24 mouse cellular contexts compared by ENCODE assay signal in the genomic region with DNA sequence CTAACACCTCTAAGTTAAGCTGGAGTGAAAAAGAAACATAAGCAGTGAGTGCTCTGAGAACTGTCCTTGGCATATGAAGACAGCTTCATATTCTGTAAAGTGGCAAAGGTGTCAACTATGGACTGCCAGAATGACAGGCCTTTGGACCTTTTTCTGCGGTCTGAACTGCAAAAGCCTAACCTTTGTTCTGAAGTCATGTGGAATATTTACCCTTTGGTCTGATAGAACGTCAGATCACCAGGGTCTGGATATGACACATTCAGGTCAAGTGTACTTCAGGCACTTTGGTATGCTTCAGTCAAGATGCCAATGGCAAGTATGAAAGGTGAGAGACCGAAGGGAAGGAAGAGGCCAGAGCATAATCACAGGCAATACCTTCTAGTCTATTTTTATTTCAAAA.
DNase-seq lines count a peak whose midpoint lies in the region; ATAC-seq and TF ChIP-seq lines count a peak whose summit lies in the region.
"Had no signal": no experiment of that assay in that cellular context is flagged by ENCODE, and none has a peak within 500 bp of the region (broad histone marks: within the 10 kb centered on the region; RNA-seq: fewer than 3 reads in every experiment).

No protein-coding gene starts in this region.

- peaks cover 5% of the 10 kb centered on the region; the same call in 1 of the 2 replicates for H3K4me1 ChIP-seq in liver, adult 2 months (ENCODE audit: control insufficient read depth, insufficient read depth, low read length)
- no peaks in the 10 kb centered on the region for H3K4me1 ChIP-seq in liver, embryonic 12.5 days
- H3K4me1 ChIP-seq: embryonic facial prominence, embryonic 10.5 days; embryonic facial prominence, embryonic 12.5 days; forebrain, embryonic 13.5 days; forebrain, embryonic 15.5 days had no signal

- no peak overlapping the region for H3K4me2 ChIP-seq in liver, embryonic 12.5 days
- H3K4me2 ChIP-seq: embryonic facial prominence, embryonic 12.5 days; forebrain, embryonic 13.5 days; forebrain, embryonic 15.5 days had no signal

- TF ChIP-seq POLR2A in liver, adult 2 months (IDR thresholded peaks at IDR 0.05; ENCODE audit: extremely low read depth, insufficient read depth, low read length): no peak

- DNase-seq in kidney, adult 8-10 months: peak; percentile 0 to 11
- no peak for DNase-seq in kidney, adult 11 months
- peak; percentile 86 for DNase-seq in liver, adult 2 months (ENCODE audit: extremely low read depth, low read depth, low spot score)
- no peak for DNase-seq in layer of hippocampus, adult 11-12 months (ENCODE audit: low spot score)
- DNase-seq: adrenal gland, adult 8-10 months; adrenal gland, postnatal 14 days; adrenal gland, postnatal 36 days; B cell, adult 2 months; cerebellum, adult 11-12 months; cerebellum, adult 2 months; cerebellum, adult 9-10 months; cerebellum, postnatal 10 days; cerebellum, postnatal 25 days; forebrain, postnatal 0 days had no signal

- no peaks in the 10 kb centered on the region for H3K36me3 ChIP-seq in liver, adult 2 months (ENCODE audit: control insufficient read depth, insufficient read depth, low read length)
- H3K36me3 ChIP-seq in liver, embryonic 12.5 days: no peaks in the 10 kb centered on the region
- H3K36me3 ChIP-seq: embryonic facial prominence, embryonic 10.5 days; embryonic facial prominence, embryonic 12.5 days; forebrain, embryonic 15.5 days; G1E had no signal

- no peaks in the 10 kb centered on the region for H3K9me3 ChIP-seq in liver, embryonic 12.5 days (replicated peaks)
- H3K9me3 ChIP-seq: embryonic facial prominence, embryonic 10.5 days; embryonic facial prominence, embryonic 12.5 days; forebrain, embryonic 13.5 days; forebrain, embryonic 15.5 days; G1E had no signal

- H3K4me3 ChIP-seq in liver, adult 2 months (ENCODE audit: insufficient read depth, low read depth, low read length): no peak overlapping the region
- H3K4me3 ChIP-seq in liver, embryonic 12.5 days: no peak overlapping the region
- H3K4me3 ChIP-seq: embryonic facial prominence, embryonic 10.5 days; embryonic facial prominence, embryonic 12.5 days; forebrain, embryonic 13.5 days; forebrain, embryonic 15.5 days had no signal

- H3K9ac ChIP-seq in liver, adult 2 months (ENCODE audit: low read depth, low read length): no peak overlapping the region
- H3K9ac ChIP-seq in liver, embryonic 12.5 days: no peak overlapping the region
- H3K9ac ChIP-seq: embryonic facial prominence, embryonic 12.5 days; forebrain, embryonic 13.5 days; forebrain, embryonic 15.5 days; forebrain, postnatal 0 days had no signal

- 32% methylated on average over 3 of the region's 3 CpGs for WGBS in liver, adult 2 months
- WGBS in liver, embryonic 12.5 days (ENCODE audit: insufficient replicate concordance): 71% methylated on average over 3 of the region's 3 CpGs

- TF ChIP-seq CTCF in liver, adult 2 months (IDR thresholded peaks at IDR 0.05; ENCODE audit: low read depth, low read length): no peak

- H3K27ac ChIP-seq in liver, adult 2 months (replicated peaks; ENCODE audit: insufficient read depth, low read depth, low read length): no peak overlapping the region
- H3K27ac ChIP-seq in liver, embryonic 12.5 days: no peak overlapping the region
- H3K27ac ChIP-seq: embryonic facial prominence, embryonic 10.5 days; embryonic facial prominence, embryonic 12.5 days; forebrain, embryonic 13.5 days; forebrain, embryonic 15.5 days had no signal

- no peak for ATAC-seq in liver, embryonic 12.5 days
- ATAC-seq: activated CD4-positive, CD25-positive, alpha-beta regulatory T cell, adult 4 months; CD4-positive, CD25-positive, alpha-beta regulatory T cell, adult 4 months; forebrain, embryonic 13.5 days; forebrain, embryonic 15.5 days; forebrain, postnatal 0 days; Patski had no signal

- H3K27me3 ChIP-seq in liver, adult 2 months (ENCODE audit: control insufficient read depth, insufficient read depth, low read length): no peaks in the 10 kb centered on the region
- no peaks in the 10 kb centered on the region for H3K27me3 ChIP-seq in liver, embryonic 12.5 days (replicated peaks)
- H3K27me3 ChIP-seq: CH12.LX; embryonic facial prominence, embryonic 12.5 days; forebrain, embryonic 13.5 days; forebrain, embryonic 15.5 days; Patski had no signal

- H3K79me2 ChIP-seq in liver, adult 2 months (ENCODE audit: control insufficient read depth, insufficient read depth, low read length): no peaks in the 10 kb centered on the region

Comparison
In these comparisons a context has a peak if more than half of its experiments do, and no peak if none do; other contexts are left out.
1. DNase-seq: peak in kidney, adult 8-10 months (2 of 2) and liver, adult 2 months (single experiment); none in kidney, adult 11 months (single experiment) and layer of hippocampus, adult 11-12 months (single experiment).